Mouse (Mus musculus): ENCODE measurements around the gene Gstt4. TPM values are rescaled to one million over a fixed set of nuclear protein-coding genes. Genes with fewer than 3 reads are reported as not detected.

Gstt4 gene
- polyA plus RNA-seq, 1 experiment from 2014 or later = not detected

- under 1% methylated on average over 18 of the region's 18 CpGs for WGBS
- H3K9me3 ChIP-seq (ENCODE audit: control insufficient read depth, low read length) = no peaks in the 10 kb centered on the region
- peak within 1 kb of the TSS; percentile 76 for H3K4me2 ChIP-seq (ENCODE audit: low read length)
- no peaks in the 10 kb centered on the region for H3K36me3 ChIP-seq (ENCODE audit: control insufficient read depth, insufficient read depth, low read length)
- peak within 1 kb of the TSS; percentile 25; the same call in 1 of the 2 replicates for H3K27ac ChIP-seq (ENCODE audit: low read depth, low read length)
- peaks cover 6% of the 10 kb centered on the region for H3K4me1 ChIP-seq (ENCODE audit: control insufficient read depth, insufficient read depth, low read depth, low read length)
- peak within 1 kb of the TSS; percentile 41 for H3K4me3 ChIP-seq (ENCODE audit: low read length)
- ATAC-seq = peak; percentile 68
- H3K27me3 ChIP-seq (replicated peaks; ENCODE audit: control insufficient read depth, insufficient read depth, low read length) = no peaks in the 10 kb centered on the region
- peak within 1 kb of the TSS; percentile 63 for H3K9ac ChIP-seq (ENCODE audit: low read depth, low read length)
Observed at GRCm38 (mm10) chr10:75798176-75798696, 24.1 kb downstream of the Gstt4 start, which contains the start of gene Gstt1. Gene Gstt1 (minus strand): TSS chr10:75798584.

- Histone ChIP-seq H3K4me1 (ENCODE audit: control insufficient read depth, insufficient read depth, low read depth, low read length) (peaks cover 6% of the 10 kb centered on the region), H3K27ac (ENCODE audit: low read depth, low read length) (peak overlapping the region; percentile 25; the same call in 1 of the 2 replicates), H3K4me3 (ENCODE audit: low read length) (peak overlapping the region; percentile 41), H3K9me3 (ENCODE audit: control insufficient read depth, low read length) (no peaks in the 10 kb centered on the region), H3K27me3 (replicated peaks; ENCODE audit: control insufficient read depth, insufficient read depth, low read length) (no peaks in the 10 kb centered on the region), H3K9ac (ENCODE audit: low read depth, low read length) (peak overlapping the region; percentile 63), H3K4me2 (ENCODE audit: low read length) (peak overlapping the region; percentile 76), H3K36me3 (ENCODE audit: control insufficient read depth, insufficient read depth, low read length) (no peaks in the 10 kb centered on the region)
- WGBS = 4% methylated on average over 12 of the region's 12 CpGs
- peak; percentile 78 for ATAC-seq
Observed at GRCm38 (mm10) chr10:75797619-75798175, 24.6 kb downstream of the Gstt4 start.

- peak; percentile 5; the same call in 1 of the 2 replicates for ATAC-seq
- whole genome bisulfite sequencing = 44% methylated on average over 11 of the region's 11 CpGs
- Histone ChIP-seq H3K36me3 (ENCODE audit: control insufficient read depth, insufficient read depth, low read length) (no peaks in the 10 kb centered on the region), H3K9ac (ENCODE audit: low read depth, low read length) (no peak overlapping the region; the same call in 1 of the 2 replicates), H3K4me3 (ENCODE audit: low read length) (peak overlapping the region; percentile 41), H3K27ac (ENCODE audit: low read depth, low read length) (no peak overlapping the region), H3K4me1 (ENCODE audit: control insufficient read depth, insufficient read depth, low read depth, low read length) (peaks cover 6% of the 10 kb centered on the region), H3K27me3 (replicated peaks; ENCODE audit: control insufficient read depth, insufficient read depth, low read length) (no peaks in the 10 kb centered on the region), H3K9me3 (ENCODE audit: control insufficient read depth, low read length) (no peaks in the 10 kb centered on the region), H3K4me2 (ENCODE audit: low read length) (peak overlapping the region; percentile 76)
Observed at GRCm38 (mm10) chr10:75796731-75797516, 25.4 kb downstream of the Gstt4 start.

- WGBS = 30% methylated on average over 3 of the region's 3 CpGs
- Histone ChIP-seq H3K9ac (ENCODE audit: low read depth, low read length) (no peak overlapping the region), H3K36me3 (ENCODE audit: control insufficient read depth, insufficient read depth, low read length) (no peaks in the 10 kb centered on the region), H3K27ac (ENCODE audit: low read depth, low read length) (no peak overlapping the region), H3K4me3 (ENCODE audit: low read length) (no peak overlapping the region), H3K27me3 (replicated peaks; ENCODE audit: control insufficient read depth, insufficient read depth, low read length) (no peaks in the 10 kb centered on the region), H3K4me1 (ENCODE audit: control insufficient read depth, insufficient read depth, low read depth, low read length) (peaks cover 6% of the 10 kb centered on the region), H3K4me2 (ENCODE audit: low read length) (no peak overlapping the region), H3K9me3 (ENCODE audit: control insufficient read depth, low read length) (no peaks in the 10 kb centered on the region)
- ATAC-seq = no peak
Observed at GRCm38 (mm10) chr10:75794880-75795279, 27.5 kb downstream of the Gstt4 start.

- Histone ChIP-seq H3K9me3 (ENCODE audit: control insufficient read depth, low read length) (no peaks in the 10 kb centered on the region), H3K4me2 (ENCODE audit: low read length) (no peak overlapping the region), H3K9ac (ENCODE audit: low read depth, low read length) (peak overlapping the region; percentile 41; the same call in 1 of the 2 replicates), H3K27ac (ENCODE audit: low read depth, low read length) (no peak overlapping the region), H3K36me3 (ENCODE audit: control insufficient read depth, insufficient read depth, low read length) (no peaks in the 10 kb centered on the region), H3K27me3 (replicated peaks; ENCODE audit: control insufficient read depth, insufficient read depth, low read length) (no peaks in the 10 kb centered on the region), H3K4me3 (ENCODE audit: low read length) (no peak overlapping the region), H3K4me1 (ENCODE audit: control insufficient read depth, insufficient read depth, low read depth, low read length) (no peaks in the 10 kb centered on the region)
- 0 out of 2 replicates have a peak, but pooled peaks have one; percentile 24 for ATAC-seq
- WGBS = 17% methylated on average over 7 of the region's 7 CpGs
Observed at GRCm38 (mm10) chr10:75790773-75791172, 31.6 kb downstream of the Gstt4 start.

GRCm38 (mm10) chr10:75789841-75790240 lies 32.5 kb downstream of the Gstt4 start:
- ATAC-seq = no peak
- Histone ChIP-seq H3K4me3 (ENCODE audit: low read length) (no peak overlapping the region), H3K9ac (ENCODE audit: low read depth, low read length) (no peak overlapping the region), H3K27me3 (replicated peaks; ENCODE audit: control insufficient read depth, insufficient read depth, low read length) (no peaks in the 10 kb centered on the region), H3K9me3 (ENCODE audit: control insufficient read depth, low read length) (no peaks in the 10 kb centered on the region), H3K4me2 (ENCODE audit: low read length) (no peak overlapping the region), H3K4me1 (ENCODE audit: control insufficient read depth, insufficient read depth, low read depth, low read length) (no peaks in the 10 kb centered on the region), H3K27ac (ENCODE audit: low read depth, low read length) (no peak overlapping the region), H3K36me3 (ENCODE audit: control insufficient read depth, insufficient read depth, low read length) (no peaks in the 10 kb centered on the region)
- 90% methylated on average over 5 of the region's 5 CpGs for WGBS

- 82% methylated on average over 6 of the region's 6 CpGs for WGBS
Observed at GRCm38 (mm10) chr10:75789081-75789735, 33.1 kb downstream of the Gstt4 start.

GRCm38 (mm10) chr10:75788277-75788676 lies 34.1 kb downstream of the Gstt4 start:
- Histone ChIP-seq H3K9ac (ENCODE audit: low read depth, low read length) (no peak overlapping the region), H3K27ac (ENCODE audit: low read depth, low read length) (no peak overlapping the region), H3K4me1 (ENCODE audit: control insufficient read depth, insufficient read depth, low read depth, low read length) (no peaks in the 10 kb centered on the region), H3K27me3 (replicated peaks; ENCODE audit: control insufficient read depth, insufficient read depth, low read length) (no peaks in the 10 kb centered on the region), H3K36me3 (ENCODE audit: control insufficient read depth, insufficient read depth, low read length) (no peaks in the 10 kb centered on the region), H3K4me3 (ENCODE audit: low read length) (no peak overlapping the region), H3K9me3 (ENCODE audit: control insufficient read depth, low read length) (no peaks in the 10 kb centered on the region), H3K4me2 (ENCODE audit: low read length) (no peak overlapping the region)
- WGBS = 95% methylated on average over 8 of the region's 8 CpGs
- ATAC-seq = no peak

More at GRCm38 (mm10) chr10:75789081-75789735, 33.1 kb downstream of the Gstt4 start:
- Histone ChIP-seq H3K9me3 (ENCODE audit: control insufficient read depth, low read length) (no peaks in the 10 kb centered on the region), H3K4me2 (ENCODE audit: low read length) (no peak overlapping the region), H3K27ac (ENCODE audit: low read depth, low read length) (no peak overlapping the region), H3K27me3 (replicated peaks; ENCODE audit: control insufficient read depth, insufficient read depth, low read length) (no peaks in the 10 kb centered on the region), H3K4me3 (ENCODE audit: low read length) (no peak overlapping the region), H3K4me1 (ENCODE audit: control insufficient read depth, insufficient read depth, low read depth, low read length) (no peaks in the 10 kb centered on the region), H3K9ac (ENCODE audit: low read depth, low read length) (no peak overlapping the region), H3K36me3 (ENCODE audit: control insufficient read depth, insufficient read depth, low read length) (no peaks in the 10 kb centered on the region)
- ATAC-seq = no peak

- H3K4me3 ChIP-seq (ENCODE audit: low read length) = no peak overlapping the region
Observed at GRCm38 (mm10) chr10:75785442-75785841, 36.9 kb downstream of the Gstt4 start.

More at GRCm38 (mm10) chr10:75785442-75785841, 36.9 kb downstream of the Gstt4 start:
- Histone ChIP-seq H3K36me3 (ENCODE audit: control insufficient read depth, insufficient read depth, low read length) (no peaks in the 10 kb centered on the region), H3K4me2 (ENCODE audit: low read length) (no peak overlapping the region), H3K27ac (ENCODE audit: low read depth, low read length) (no peak overlapping the region), H3K9ac (ENCODE audit: low read depth, low read length) (no peak overlapping the region), H3K9me3 (ENCODE audit: control insufficient read depth, low read length) (no peaks in the 10 kb centered on the region), H3K27me3 (replicated peaks; ENCODE audit: control insufficient read depth, insufficient read depth, low read length) (peaks cover 7% of the 10 kb centered on the region), H3K4me1 (ENCODE audit: control insufficient read depth, insufficient read depth, low read depth, low read length) (peaks cover 5% of the 10 kb centered on the region)
- 70% methylated on average over 1 of the region's 1 CpGs for WGBS
- ATAC-seq = no peak

All from hindbrain, embryonic 16.5 days (tissue).